Mouse (Mus musculus) thymus, adult 18-20 months (tissue): ENCODE results near the gene Tmem132d.
"Not testable (repeated sequence)": the region's sequence is repeated elsewhere in the genome, so short reads cannot be mapped to it uniquely, and the experiment has no call there.

Experiments used
- DNase-seq, 2 experiments: peaks; one replicate each; pipeline ENCODE4 v3.0.0; 2022; ENCODE audit warnings: mixed read lengths in 2 of 2

Gene Tmem132d

DNA sequence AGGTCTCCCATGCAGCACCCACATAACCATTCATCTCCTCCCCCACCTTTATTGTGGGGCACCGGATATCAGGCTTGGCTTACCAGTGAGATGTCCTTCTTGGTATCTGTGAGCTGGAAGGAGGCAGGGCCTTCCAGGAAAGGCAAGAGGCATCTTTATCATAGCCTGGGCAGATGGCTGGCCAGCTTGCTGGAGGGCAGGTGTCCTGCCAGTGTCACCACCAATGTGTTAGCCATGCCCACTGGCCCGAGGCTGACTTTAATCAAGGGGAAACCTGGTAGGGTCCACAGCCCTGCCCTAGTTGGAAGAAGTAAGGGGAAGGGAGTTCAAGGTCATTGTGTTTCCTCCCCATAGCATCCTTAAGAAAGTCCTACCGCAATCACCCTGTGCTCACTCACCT lies 676.9 kb downstream of the Tmem132d start:
- DNase-seq: no peak

DNA sequence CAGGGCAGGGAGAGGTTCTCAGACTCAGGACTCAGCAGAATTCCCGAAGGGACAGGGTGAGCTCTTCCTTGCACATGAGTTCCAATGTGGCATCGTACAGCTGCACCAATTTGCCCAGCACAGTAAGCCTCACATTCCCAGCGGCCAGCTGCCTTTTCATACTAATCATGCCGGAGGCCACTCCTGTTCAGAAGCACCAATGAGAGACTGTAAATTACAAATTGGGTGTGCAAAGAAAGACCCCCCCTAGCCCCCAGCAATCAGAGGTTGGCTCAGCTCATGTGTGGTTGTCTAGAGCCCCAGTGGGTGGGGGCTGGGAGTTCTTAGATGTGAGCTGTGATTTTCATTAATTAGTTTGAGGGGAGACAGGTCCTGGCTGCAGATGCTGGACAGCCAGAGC lies 677.3 kb downstream of the Tmem132d start:
- DNase-seq: no peak

DNA sequence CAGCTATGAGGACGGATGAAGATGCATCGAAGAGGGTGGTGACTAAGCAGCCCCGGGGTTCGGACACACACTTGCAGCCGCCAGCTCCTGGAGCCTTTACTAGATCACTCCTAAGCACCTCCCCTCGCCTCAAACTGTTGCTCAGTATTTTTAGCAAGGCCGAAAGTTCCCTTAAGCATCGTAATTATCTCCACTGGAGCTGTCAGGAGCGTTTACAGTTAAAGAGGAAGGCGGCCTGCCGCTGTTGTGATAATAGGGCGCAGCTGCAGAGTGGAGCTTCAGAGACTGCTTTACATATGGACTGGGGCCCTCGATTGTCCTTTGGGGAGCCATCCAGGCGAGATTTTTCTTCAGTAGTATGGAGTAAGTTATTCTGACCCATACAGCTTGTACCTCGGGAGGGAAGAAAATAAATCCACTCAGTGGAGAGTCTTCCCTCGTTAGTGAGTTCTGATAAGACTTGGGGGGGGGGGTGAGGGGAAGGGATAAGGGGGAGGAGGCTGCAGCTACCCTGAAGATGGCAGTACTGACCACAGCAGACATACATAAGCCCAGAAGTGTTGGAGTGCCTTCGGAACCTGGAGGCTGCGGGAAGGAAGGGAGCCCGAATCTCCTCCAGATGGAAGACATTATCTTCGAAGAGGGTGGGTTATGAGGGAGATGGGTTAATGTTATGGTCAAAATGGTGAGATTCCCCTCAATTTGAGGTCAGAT lies 681.5 kb downstream of the Tmem132d start:
- no peak for DNase-seq

- not testable (repeated sequence) for DNase-seq
Observed at GRCm38 (mm10) chr5:127749540-127749939, 683.3 kb downstream of the Tmem132d start.

DNA sequence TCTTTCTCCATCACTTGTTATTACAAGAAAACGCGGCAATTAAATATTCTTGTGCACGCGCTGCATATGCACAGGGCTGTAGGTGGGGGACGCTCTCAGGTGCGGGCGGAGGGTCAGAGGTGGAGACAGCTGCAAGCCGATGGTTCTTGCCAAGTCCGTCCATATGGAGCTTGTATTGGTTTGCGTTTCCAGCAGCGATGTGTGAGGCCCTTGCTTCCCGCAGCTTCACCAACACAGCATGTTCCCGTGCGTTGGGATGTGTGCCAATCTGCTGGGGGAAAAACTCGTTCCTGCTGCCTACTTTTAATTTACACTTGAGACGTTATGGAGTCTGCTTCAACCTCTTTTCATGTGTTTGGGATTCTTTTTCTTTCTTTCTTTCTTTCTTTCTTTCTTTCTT lies 691.5 kb downstream of the Tmem132d start:
- DNase-seq: no peak
